Mouse (Mus musculus): Measurements from ENCODE around the gene Lsamp. TPM values are rescaled to one million over a fixed set of nuclear protein-coding genes. Genes with fewer than 3 reads are reported as not detected.
"Not testable (repeated sequence)": the region's sequence is repeated elsewhere in the genome, so short reads cannot be mapped to it uniquely, and the experiment has no call there.

The Lsamp gene
- polyA plus RNA-seq, 1 experiment from 2014 or later = 8.2 TPM

- ATAC-seq (ENCODE audit: insufficient read depth, low FRiP score) = no peak
- Histone ChIP-seq H3K4me1 (ENCODE audit: control insufficient read depth, insufficient read depth, low read length) (no peaks in the 10 kb centered on the region), H3K9me3 (replicated peaks; ENCODE audit: control insufficient read depth, low read length) (no peaks in the 10 kb centered on the region), H3K27me3 (ENCODE audit: control insufficient read depth, insufficient read depth, low read length) (no peaks in the 10 kb centered on the region), H3K4me3 (replicated peaks; ENCODE audit: low read length) (no peak overlapping the region), H3K36me3 (ENCODE audit: control insufficient read depth, insufficient read depth, low read length) (no peaks in the 10 kb centered on the region), H3K4me2 (ENCODE audit: low read depth, low read length) (no peak overlapping the region), H3K27ac (ENCODE audit: low read length) (no peak overlapping the region), H3K9ac (ENCODE audit: low read length) (no peak overlapping the region)
- 84% methylated on average over 7 of the region's 7 CpGs for WGBS
Observed at GRCm38 (mm10) chr16:41941591-41942315, 1957.6 kb downstream of the Lsamp start.

GRCm38 (mm10) chr16:41957811-41958210 lies 1973.7 kb downstream of the Lsamp start:
- Histone ChIP-seq H3K27ac (ENCODE audit: low read length) (no peak overlapping the region), H3K4me1 (ENCODE audit: control insufficient read depth, insufficient read depth, low read length) (no peaks in the 10 kb centered on the region), H3K4me3 (replicated peaks; ENCODE audit: low read length) (no peak overlapping the region), H3K4me2 (ENCODE audit: low read depth, low read length) (no peak overlapping the region), H3K9ac (ENCODE audit: low read length) (no peak overlapping the region), H3K9me3 (replicated peaks; ENCODE audit: control insufficient read depth, low read length) (no peaks in the 10 kb centered on the region), H3K36me3 (ENCODE audit: control insufficient read depth, insufficient read depth, low read length) (no peaks in the 10 kb centered on the region), H3K27me3 (ENCODE audit: control insufficient read depth, insufficient read depth, low read length) (no peaks in the 10 kb centered on the region)
- ATAC-seq (ENCODE audit: insufficient read depth, low FRiP score) = no peak
- 89% methylated on average over 3 of the region's 3 CpGs for WGBS

GRCm38 (mm10) chr16:41965636-41966035 lies 1981.5 kb downstream of the Lsamp start:
- Histone ChIP-seq H3K36me3 (ENCODE audit: control insufficient read depth, insufficient read depth, low read length) (no peaks in the 10 kb centered on the region), H3K9ac (ENCODE audit: low read length) (no peak overlapping the region), H3K4me2 (ENCODE audit: low read depth, low read length) (no peak overlapping the region), H3K4me3 (replicated peaks; ENCODE audit: low read length) (no peak overlapping the region), H3K27me3 (ENCODE audit: control insufficient read depth, insufficient read depth, low read length) (no peaks in the 10 kb centered on the region), H3K27ac (ENCODE audit: low read length) (no peak overlapping the region), H3K4me1 (ENCODE audit: control insufficient read depth, insufficient read depth, low read length) (no peaks in the 10 kb centered on the region), H3K9me3 (replicated peaks; ENCODE audit: control insufficient read depth, low read length) (no peaks in the 10 kb centered on the region)
- WGBS = 60% methylated on average over 1 of the region's 1 CpGs
- ATAC-seq (ENCODE audit: insufficient read depth, low FRiP score) = no peak

- 66% methylated on average over 2 of the region's 2 CpGs for WGBS
Observed at GRCm38 (mm10) chr16:41969215-41969614, 1985.1 kb downstream of the Lsamp start.

GRCm38 (mm10) chr16:41974866-41975719 lies 1990.9 kb downstream of the Lsamp start:
- Histone ChIP-seq H3K4me2 (ENCODE audit: low read depth, low read length) (no peak overlapping the region), H3K4me3 (replicated peaks; ENCODE audit: low read length) (no peak overlapping the region), H3K36me3 (ENCODE audit: control insufficient read depth, insufficient read depth, low read length) (no peaks in the 10 kb centered on the region), H3K9ac (ENCODE audit: low read length) (no peak overlapping the region), H3K9me3 (replicated peaks; ENCODE audit: control insufficient read depth, low read length) (no peaks in the 10 kb centered on the region), H3K27me3 (ENCODE audit: control insufficient read depth, insufficient read depth, low read length) (no peaks in the 10 kb centered on the region), H3K4me1 (ENCODE audit: control insufficient read depth, insufficient read depth, low read length) (no peaks in the 10 kb centered on the region), H3K27ac (ENCODE audit: low read length) (no peak overlapping the region)
- WGBS = 52% methylated on average over 2 of the region's 2 CpGs
- no peak for ATAC-seq (ENCODE audit: insufficient read depth, low FRiP score)

More at GRCm38 (mm10) chr16:41969215-41969614, 1985.1 kb downstream of the Lsamp start:
- no peak overlapping the region for H3K9ac ChIP-seq (ENCODE audit: low read length)
- H3K9me3 ChIP-seq (replicated peaks; ENCODE audit: control insufficient read depth, low read length) = no peaks in the 10 kb centered on the region
- H3K36me3 ChIP-seq (ENCODE audit: control insufficient read depth, insufficient read depth, low read length) = no peaks in the 10 kb centered on the region
- H3K27ac ChIP-seq (ENCODE audit: low read length) = no peak overlapping the region
- no peaks in the 10 kb centered on the region for H3K27me3 ChIP-seq (ENCODE audit: control insufficient read depth, insufficient read depth, low read length)
- no peak overlapping the region for H3K4me2 ChIP-seq (ENCODE audit: low read depth, low read length)
- no peaks in the 10 kb centered on the region for H3K4me1 ChIP-seq (ENCODE audit: control insufficient read depth, insufficient read depth, low read length)
- H3K4me3 ChIP-seq (replicated peaks; ENCODE audit: low read length) = no peak overlapping the region
- no peak for ATAC-seq (ENCODE audit: insufficient read depth, low FRiP score)

GRCm38 (mm10) chr16:41976897-41977296 lies 1992.7 kb downstream of the Lsamp start:
- H3K27ac ChIP-seq (ENCODE audit: low read length) = no peak overlapping the region
- H3K9me3 ChIP-seq (replicated peaks; ENCODE audit: control insufficient read depth, low read length) = no peaks in the 10 kb centered on the region
- no peaks in the 10 kb centered on the region for H3K4me1 ChIP-seq (ENCODE audit: control insufficient read depth, insufficient read depth, low read length)
- 64% methylated on average over 5 of the region's 5 CpGs for WGBS
- no peaks in the 10 kb centered on the region for H3K27me3 ChIP-seq (ENCODE audit: control insufficient read depth, insufficient read depth, low read length)
- ATAC-seq (ENCODE audit: insufficient read depth, low FRiP score) = no peak
- no peak overlapping the region for H3K4me2 ChIP-seq (ENCODE audit: low read depth, low read length)
- H3K36me3 ChIP-seq (ENCODE audit: control insufficient read depth, insufficient read depth, low read length) = no peaks in the 10 kb centered on the region
- no peak overlapping the region for H3K9ac ChIP-seq (ENCODE audit: low read length)
- H3K4me3 ChIP-seq (replicated peaks; ENCODE audit: low read length) = no peak overlapping the region

GRCm38 (mm10) chr16:41996956-41997355 lies 2012.8 kb downstream of the Lsamp start:
- H3K36me3 ChIP-seq (ENCODE audit: control insufficient read depth, insufficient read depth, low read length) = no peaks in the 10 kb centered on the region
- H3K27ac ChIP-seq (ENCODE audit: low read length) = no peak overlapping the region
- no peaks in the 10 kb centered on the region for H3K4me1 ChIP-seq (ENCODE audit: control insufficient read depth, insufficient read depth, low read length)
- ATAC-seq (ENCODE audit: insufficient read depth, low FRiP score) = no peak
- no peaks in the 10 kb centered on the region for H3K27me3 ChIP-seq (ENCODE audit: control insufficient read depth, insufficient read depth, low read length)
- 82% methylated on average over 1 of the region's 1 CpGs for WGBS
- no peak overlapping the region for H3K9ac ChIP-seq (ENCODE audit: low read length)
- H3K9me3 ChIP-seq (replicated peaks; ENCODE audit: control insufficient read depth, low read length) = no peaks in the 10 kb centered on the region
- no peak overlapping the region for H3K4me2 ChIP-seq (ENCODE audit: low read depth, low read length)
- H3K4me3 ChIP-seq (replicated peaks; ENCODE audit: low read length) = no peak overlapping the region

- Histone ChIP-seq H3K4me1 (ENCODE audit: control insufficient read depth, insufficient read depth, low read length) (no peaks in the 10 kb centered on the region), H3K4me2 (ENCODE audit: low read depth, low read length) (no peak overlapping the region), H3K9ac (ENCODE audit: low read length) (no peak overlapping the region), H3K4me3 (replicated peaks; ENCODE audit: low read length) (no peak overlapping the region), H3K36me3 (ENCODE audit: control insufficient read depth, insufficient read depth, low read length) (no peaks in the 10 kb centered on the region), H3K27me3 (ENCODE audit: control insufficient read depth, insufficient read depth, low read length) (no peaks in the 10 kb centered on the region), H3K27ac (ENCODE audit: low read length) (no peak overlapping the region), H3K9me3 (replicated peaks; ENCODE audit: control insufficient read depth, low read length) (no peaks in the 10 kb centered on the region)
- 89% methylated on average over 5 of the region's 5 CpGs for WGBS
- ATAC-seq (ENCODE audit: insufficient read depth, low FRiP score) = no peak
Observed at GRCm38 (mm10) chr16:42002925-42003324, 2018.8 kb downstream of the Lsamp start.

- 94% methylated on average over 8 of the region's 11 CpGs for WGBS
Observed at GRCm38 (mm10) chr16:42003506-42003905, 2019.3 kb downstream of the Lsamp start.

More at GRCm38 (mm10) chr16:42003506-42003905, 2019.3 kb downstream of the Lsamp start:
- H3K4me3 ChIP-seq (replicated peaks; ENCODE audit: low read length); H3K4me2 ChIP-seq (ENCODE audit: low read depth, low read length); H3K36me3 ChIP-seq (ENCODE audit: control insufficient read depth, insufficient read depth, low read length); H3K27me3 ChIP-seq (ENCODE audit: control insufficient read depth, insufficient read depth, low read length); H3K27ac ChIP-seq (ENCODE audit: low read length); H3K4me1 ChIP-seq (ENCODE audit: control insufficient read depth, insufficient read depth, low read length); H3K9me3 ChIP-seq (replicated peaks; ENCODE audit: control insufficient read depth, low read length); H3K9ac ChIP-seq (ENCODE audit: low read length); ATAC-seq (ENCODE audit: insufficient read depth, low FRiP score): not testable (repeated sequence)

All from stomach, embryonic 16.5 days (tissue).